Mouse (Mus musculus) forebrain, embryonic 10.5 days (tissue): ENCODE results near the gene Aldh3b2. TPM values are rescaled to one million over a fixed set of nuclear protein-coding genes. Genes with fewer than 3 reads are reported as not detected.

Source experiments
- DNase-seq: peaks from one replicate; pipeline ENCODE4 v3.0.0-alpha.2; 2017; ENCODE audit warnings: low spot score; ENCODE audit errors: extremely low spot score
- H3K27ac ChIP-seq: fragments of 300-500 bp; sonication (generic); 2 replicates; pipeline ENCODE4 v1.5.1; 2016; ENCODE audit warnings: mild to moderate bottlenecking
- H3K27me3 ChIP-seq: fragments of 300-500 bp; sonication (generic); 2 replicates; pipeline ENCODE4 v1.6.1; 2016; ENCODE audit warnings: mild to moderate bottlenecking; ENCODE audit not compliant: poor library complexity, severe bottlenecking
- H3K36me3 ChIP-seq: fragments of 300-500 bp; sonication (generic); replicated peaks from 2 replicates; pipeline ENCODE4 v1.6.1; 2016; ENCODE audit warnings: mild to moderate bottlenecking, moderate library complexity
- H3K4me1 ChIP-seq: fragments of 300-500 bp; sonication (generic); 2 replicates; pipeline ENCODE4 v1.6.1; 2016
- H3K4me3 ChIP-seq: fragments of 300-500 bp; sonication (generic); 2 replicates; pipeline ENCODE4 v1.5.1; 2016; ENCODE audit warnings: mild to moderate bottlenecking, moderate library complexity
- H3K9me3 ChIP-seq: fragments of 300-500 bp; sonication (generic); 2 replicates; pipeline ENCODE4 v1.6.1; 2016; ENCODE audit warnings: mild to moderate bottlenecking, moderate library complexity
- WGBS: fragments of 180-500 bp; shearing (Covaris S2); methylation state at CpG from one replicate; pipeline ENCODE4 v1.1.7; 2016; 5-methylcytosine and 5-hydroxymethylcytosine counted together
- polyA plus RNA-seq: library from polyadenylated mRNA; unstranded; fragments of >200 nt; fragmentation: Nextera tagmentation; extraction: Ambion mirVana; gene quantifications from 2 replicates; pipeline ENCODE4 v1.2.1, GENCODE M21; 2016

The Aldh3b2 gene
- polyA plus RNA-seq, 1 experiment from 2014 or later: 0.37 TPM

- H3K27me3 ChIP-seq: no peaks in the 10 kb centered on the region
- H3K4me1 ChIP-seq: peaks cover 40% of the 10 kb centered on the region
- no peaks in the 10 kb centered on the region for H3K9me3 ChIP-seq
- no peaks in the 10 kb centered on the region for H3K36me3 ChIP-seq
- peak; percentile 66 for DNase-seq
- H3K27ac ChIP-seq: no peak overlapping the region
- H3K4me3 ChIP-seq: no peak overlapping the region
- WGBS: 22% methylated on average over 4 of the region's 4 CpGs
Observed at GRCm38 (mm10) chr19:3980309-3980708, 8.2 kb downstream of the Aldh3b2 start.

GRCm38 (mm10) chr19:3980917-3981316 lies 8.8 kb downstream of the Aldh3b2 start:
- Histone ChIP-seq H3K9me3 (no peaks in the 10 kb centered on the region), H3K36me3 (no peaks in the 10 kb centered on the region), H3K4me1 (peaks cover 46% of the 10 kb centered on the region), H3K27me3 (no peaks in the 10 kb centered on the region), H3K27ac (no peak overlapping the region), H3K4me3 (no peak overlapping the region)
- DNase-seq: no peak
- 83% methylated on average over 9 of the region's 9 CpGs for WGBS

GRCm38 (mm10) chr19:3983527-3984200 lies 11.5 kb downstream of the Aldh3b2 start:
- Histone ChIP-seq H3K4me1 (peaks cover 54% of the 10 kb centered on the region), H3K27me3 (no peaks in the 10 kb centered on the region), H3K9me3 (peaks cover 5% of the 10 kb centered on the region), H3K27ac (peak overlapping the region; percentile 75), H3K36me3 (no peaks in the 10 kb centered on the region), H3K4me3 (no peak overlapping the region)
- WGBS: 33% methylated on average over 9 of the region's 9 CpGs
- DNase-seq: no peak

GRCm38 (mm10) chr19:3985261-3985681 lies 13.1 kb downstream of the Aldh3b2 start:
- peak; percentile 30 for DNase-seq
- Histone ChIP-seq H3K36me3 (no peaks in the 10 kb centered on the region), H3K27me3 (no peaks in the 10 kb centered on the region), H3K4me3 (no peak overlapping the region), H3K9me3 (peaks cover 8% of the 10 kb centered on the region), H3K4me1 (peaks cover 45% of the 10 kb centered on the region), H3K27ac (peak overlapping the region; percentile 75)
- WGBS: 30% methylated on average over 8 of the region's 8 CpGs

- 32% methylated on average over 8 of the region's 8 CpGs for WGBS
Observed at GRCm38 (mm10) chr19:3986334-3986733, 14.2 kb downstream of the Aldh3b2 start, which contains the start of gene Acy3. Gene Acy3, plus strand, starts transcription at chr19:3986570.

GRCm38 (mm10) chr19:3988066-3988465 lies 15.9 kb downstream of the Aldh3b2 start:
- Histone ChIP-seq H3K9me3 (peaks cover 8% of the 10 kb centered on the region), H3K4me3 (no peak overlapping the region), H3K27ac (no peak overlapping the region), H3K4me1 (peaks cover 43% of the 10 kb centered on the region), H3K27me3 (no peaks in the 10 kb centered on the region), H3K36me3 (no peaks in the 10 kb centered on the region)
- DNase-seq: no peak
- WGBS: 89% methylated on average over 14 of the region's 14 CpGs

More at GRCm38 (mm10) chr19:3986334-3986733, 14.2 kb downstream of the Aldh3b2 start, which contains the start of gene Acy3:
- Histone ChIP-seq H3K4me1 (peaks cover 43% of the 10 kb centered on the region), H3K27ac (peak within 1 kb of the TSS; percentile 75), H3K27me3 (no peaks in the 10 kb centered on the region), H3K4me3 (no peak within 1 kb of the TSS), H3K36me3 (no peaks in the 10 kb centered on the region), H3K9me3 (peaks cover 8% of the 10 kb centered on the region)
- DNase-seq: peak; percentile 40

- DNase-seq: no peak
- H3K27me3 ChIP-seq: no peaks in the 10 kb centered on the region
Observed at GRCm38 (mm10) chr19:3988750-3989149, 16.6 kb downstream of the Aldh3b2 start.

GRCm38 (mm10) chr19:3990804-3991203 lies 18.7 kb downstream of the Aldh3b2 start:
- DNase-seq: no peak
- peaks cover 8% of the 10 kb centered on the region for H3K9me3 ChIP-seq
- H3K4me3 ChIP-seq: no peak overlapping the region
- H3K27me3 ChIP-seq: no peaks in the 10 kb centered on the region
- H3K36me3 ChIP-seq: no peaks in the 10 kb centered on the region
- H3K27ac ChIP-seq: 0 out of 2 replicates have a peak overlapping the region, but pooled peaks have one; percentile 9
- peaks cover 15% of the 10 kb centered on the region for H3K4me1 ChIP-seq
- WGBS: 76% methylated on average over 6 of the region's 6 CpGs

More at GRCm38 (mm10) chr19:3988750-3989149, 16.6 kb downstream of the Aldh3b2 start:
- Histone ChIP-seq H3K27ac (no peak overlapping the region), H3K4me1 (peaks cover 36% of the 10 kb centered on the region), H3K36me3 (no peaks in the 10 kb centered on the region), H3K4me3 (no peak overlapping the region), H3K9me3 (peaks cover 8% of the 10 kb centered on the region)
- 91% methylated on average over 4 of the region's 4 CpGs for WGBS

GRCm38 (mm10) chr19:3991562-3991961 lies 19.4 kb downstream of the Aldh3b2 start:
- Histone ChIP-seq H3K9me3 (peaks cover 8% of the 10 kb centered on the region), H3K36me3 (no peaks in the 10 kb centered on the region), H3K4me1 (peaks cover 8% of the 10 kb centered on the region), H3K4me3 (no peak overlapping the region), H3K27ac (no peak overlapping the region), H3K27me3 (no peaks in the 10 kb centered on the region)
- WGBS: 91% methylated on average over 3 of the region's 3 CpGs
- no peak for DNase-seq

- H3K4me1 ChIP-seq: peaks cover 4% of the 10 kb centered on the region; the same call in 1 of the 2 replicates
- H3K27ac ChIP-seq: no peak overlapping the region
- H3K9me3 ChIP-seq: peaks cover 8% of the 10 kb centered on the region
- no peaks in the 10 kb centered on the region for H3K27me3 ChIP-seq
- DNase-seq: no peak
- H3K4me3 ChIP-seq: no peak overlapping the region
- H3K36me3 ChIP-seq: no peaks in the 10 kb centered on the region
- 89% methylated on average over 3 of the region's 3 CpGs for WGBS
Observed at GRCm38 (mm10) chr19:3991966-3992365, 19.8 kb downstream of the Aldh3b2 start.

GRCm38 (mm10) chr19:3992416-3992815 lies 20.3 kb downstream of the Aldh3b2 start, which contains the start of gene Tbx10:
Gene Tbx10, plus strand, starts transcription at chr19:3992752.
- no peaks in the 10 kb centered on the region for H3K27me3 ChIP-seq
- no peaks in the 10 kb centered on the region for H3K36me3 ChIP-seq
- H3K27ac ChIP-seq: no peak within 1 kb of the TSS
- H3K9me3 ChIP-seq: peaks cover 8% of the 10 kb centered on the region
- 0 out of 2 replicates have a peak, but pooled peaks cover 4% of the 10 kb centered on the region for H3K4me1 ChIP-seq
- DNase-seq: no peak
- 68% methylated on average over 5 of the region's 5 CpGs for WGBS
- H3K4me3 ChIP-seq: no peak within 1 kb of the TSS

- Histone ChIP-seq H3K9me3 (no peaks in the 10 kb centered on the region), H3K36me3 (no peaks in the 10 kb centered on the region), H3K27ac (no peak overlapping the region), H3K4me3 (no peak overlapping the region), H3K4me1 (peaks cover 17% of the 10 kb centered on the region), H3K27me3 (0 out of 2 replicates have a peak, but pooled peaks cover 3% of the 10 kb centered on the region)
- DNase-seq: no peak
- 73% methylated on average over 6 of the region's 6 CpGs for WGBS
Observed at GRCm38 (mm10) chr19:3994932-3995331, 22.8 kb downstream of the Aldh3b2 start.

- no peak for DNase-seq
- Histone ChIP-seq H3K4me1 (peaks cover 19% of the 10 kb centered on the region), H3K9me3 (no peaks in the 10 kb centered on the region), H3K4me3 (no peak overlapping the region), H3K36me3 (no peaks in the 10 kb centered on the region), H3K27ac (no peak overlapping the region), H3K27me3 (0 out of 2 replicates have a peak, but pooled peaks cover 3% of the 10 kb centered on the region)
- WGBS: 94% methylated on average over 3 of the region's 3 CpGs
Observed at GRCm38 (mm10) chr19:3995505-3995904, 23.4 kb downstream of the Aldh3b2 start.
